ENCODE assay signal across 11 mouse cellular contexts in genomic region chr2:93262291-93263285, GRCm38 (mm10).
DNase-seq lines count a peak whose midpoint lies in the region; ATAC-seq and TF ChIP-seq lines count a peak whose summit lies in the region.
"Had no signal": no experiment of that assay in that cellular context is flagged by ENCODE, and none has a peak within 500 bp of the region (broad histone marks: within the 10 kb centered on the region; RNA-seq: fewer than 3 reads in every experiment).

No protein-coding gene starts in this region.

- TF ChIP-seq CTCF in MEL (IDR thresholded peaks at IDR 0.05 in 2 of 3, conservative IDR thresholded peaks at IDR 0.05 in 1 of 3; ENCODE audit: control insufficient read depth in 1 of 3, insufficient read depth in 1 of 3, low read depth in 2 of 3, low read length in 3 of 3, poor library complexity in 1 of 3, severe bottlenecking in 1 of 3), result no peak

- H3K9ac ChIP-seq in MEL (ENCODE audit: control insufficient read depth, low read depth, low read length, poor library complexity, severe bottlenecking), result no peak overlapping the region
- no peak overlapping the region for H3K9ac ChIP-seq in heart, embryonic 12.5 days
- no peak overlapping the region for H3K9ac ChIP-seq in limb, embryonic 12.5 days (replicated peaks)
- H3K9ac ChIP-seq: embryonic facial prominence, embryonic 12.5 days; hindbrain, embryonic 14.5 days had no signal

- no peaks in the 10 kb centered on the region for H3K4me1 ChIP-seq in MEL (ENCODE audit: control insufficient read depth in 1 of 2, insufficient read depth in 2 of 2, low read length in 2 of 2)
- H3K4me1 ChIP-seq in heart, embryonic 12.5 days (replicated peaks), result peaks cover 90% of the 10 kb centered on the region
- H3K4me1 ChIP-seq in limb, embryonic 12.5 days (replicated peaks), result peaks cover 64% of the 10 kb centered on the region

- DNase-seq in heart, adult 11 months, result peak; percentile 93
- no peak for DNase-seq in heart, postnatal 25 days (ENCODE audit: low spot score)
- DNase-seq in MEL (ENCODE audit: low read depth, low spot score), result no peak
- no peak for DNase-seq in urinary bladder, postnatal 25 days (ENCODE audit: low spot score)
- no peak for DNase-seq in thymus, adult 18-20 months

- H3K27ac ChIP-seq in MEL (ENCODE audit: control insufficient read depth, low read depth, low read length), result no peak overlapping the region
- peak overlapping the region; percentile 68 for H3K27ac ChIP-seq in heart, embryonic 12.5 days (ENCODE audit: poor library complexity, severe bottlenecking)
- H3K27ac ChIP-seq in limb, embryonic 12.5 days, result peak overlapping the region; percentile 29; the same call in 1 of the 2 replicates
- H3K27ac ChIP-seq: embryonic facial prominence, embryonic 12.5 days; hindbrain, embryonic 14.5 days had no signal

- H3K4me3 ChIP-seq in MEL (ENCODE audit: control insufficient read depth in 1 of 2, insufficient read depth in 1 of 2, low read depth in 2 of 2, low read length in 2 of 2), result no peak overlapping the region
- H3K4me3 ChIP-seq in heart, embryonic 12.5 days, result no peak overlapping the region
- no peak overlapping the region for H3K4me3 ChIP-seq in limb, embryonic 12.5 days (replicated peaks)
- H3K4me3 ChIP-seq: embryonic facial prominence, embryonic 12.5 days had no signal

- TF ChIP-seq POLR2A in MEL (IDR thresholded peaks at IDR 0.05; ENCODE audit: control insufficient read depth in 1 of 2, insufficient read depth in 1 of 2, low read depth in 1 of 2, low read length in 2 of 2, poor library complexity in 1 of 2), result no peak

- 50% methylated on average over 5 of the region's 5 CpGs for WGBS in heart, embryonic 12.5 days
- WGBS in limb, embryonic 12.5 days, result 65% methylated on average over 5 of the region's 5 CpGs

- H3K9me3 ChIP-seq in MEL (replicated peaks; ENCODE audit: insufficient read depth, low read length), result no peaks in the 10 kb centered on the region
- H3K9me3 ChIP-seq in heart, embryonic 12.5 days (replicated peaks), result no peaks in the 10 kb centered on the region
- H3K9me3 ChIP-seq in limb, embryonic 12.5 days, result no peaks in the 10 kb centered on the region
- H3K9me3 ChIP-seq: embryonic facial prominence, embryonic 12.5 days had no signal

- peak; percentile 15; the same call in 1 of the 2 replicates for ATAC-seq in heart, embryonic 12.5 days (ENCODE audit: insufficient number of reproducible peaks, low FRiP score)
- no peak for ATAC-seq in limb, embryonic 12.5 days (ENCODE audit: insufficient number of reproducible peaks, insufficient read depth, low FRiP score, low TSS enrichment, low read depth)
- no peak for ATAC-seq in frontal cortex, adult (ENCODE audit: low TSS enrichment)
- ATAC-seq: CD4-positive, CD25-positive, alpha-beta regulatory T cell, adult 4 months had no signal

- H3K4me2 ChIP-seq in heart, embryonic 12.5 days, result no peak overlapping the region
- no peak overlapping the region for H3K4me2 ChIP-seq in limb, embryonic 12.5 days
- H3K4me2 ChIP-seq: embryonic facial prominence, embryonic 12.5 days; hindbrain, embryonic 14.5 days had no signal

- no peaks in the 10 kb centered on the region for H3K36me3 ChIP-seq in MEL (ENCODE audit: control insufficient read depth in 1 of 2, insufficient read depth in 2 of 2, low read length in 2 of 2)
- H3K36me3 ChIP-seq in heart, embryonic 12.5 days, result no peaks in the 10 kb centered on the region
- no peaks in the 10 kb centered on the region for H3K36me3 ChIP-seq in limb, embryonic 12.5 days
- H3K36me3 ChIP-seq: embryonic facial prominence, embryonic 12.5 days had no signal

- intact Hi-C loops in heart, postnatal 25 days (cut with DNase I), result loop anchor here (5.0 to 10.0 kb wide), 2 partner anchors 35 to 128 kb away; no protein-coding TSS in a partner anchor

- TF ChIP-seq EP300 in MEL (IDR thresholded peaks at IDR 0.05; ENCODE audit: low read depth in 1 of 2, low read length in 2 of 2), result no peak

- TF ChIP-seq RAD21 in MEL (IDR thresholded peaks at IDR 0.05; ENCODE audit: low read depth, low read length), result no peak

- peaks cover 0 to 3% of the 10 kb centered on the region in 2 experiments; a peak in 1 of 4 replicates for H3K27me3 ChIP-seq in MEL (ENCODE audit: control insufficient read depth in 1 of 2, insufficient read depth in 2 of 2, low read length in 2 of 2)
- H3K27me3 ChIP-seq in heart, embryonic 12.5 days (replicated peaks), result no peaks in the 10 kb centered on the region
- no peaks in the 10 kb centered on the region for H3K27me3 ChIP-seq in limb, embryonic 12.5 days
- H3K27me3 ChIP-seq: embryonic facial prominence, embryonic 12.5 days had no signal

- H3K79me2 ChIP-seq in MEL (ENCODE audit: control insufficient read depth, insufficient read depth, low read length, poor library complexity), result no peaks in the 10 kb centered on the region

TF ChIP-seq in MEL, 35 proteins besides CTCF, POLR2A, EP300 and RAD21:
- TF ChIP-seq MAFK (IDR thresholded peaks at IDR 0.05; ENCODE audit: borderline replicate concordance, low read depth, low read length), result no peak
- 0 out of 2 replicates have a peak, but pooled peaks have one; percentile 40 for TF ChIP-seq HCFC1 (IDR thresholded peaks at IDR 0.05; ENCODE audit: low read depth, low read length)
